Mouse (Mus musculus) forebrain, embryonic 10.5 days (tissue): ENCODE data around the gene Apc2. TPM values are rescaled to one million over a fixed set of nuclear protein-coding genes. Genes with fewer than 3 reads are reported as not detected.

Experiments
- DNase-seq: peaks from one replicate; pipeline ENCODE4 v3.0.0-alpha.2; 2017; ENCODE audit warnings: low spot score; ENCODE audit errors: extremely low spot score
- H3K27ac ChIP-seq: fragments of 300-500 bp; sonication (generic); 2 replicates; pipeline ENCODE4 v1.5.1; 2016; ENCODE audit warnings: mild to moderate bottlenecking
- H3K27me3 ChIP-seq: fragments of 300-500 bp; sonication (generic); 2 replicates; pipeline ENCODE4 v1.6.1; 2016; ENCODE audit warnings: mild to moderate bottlenecking; ENCODE audit not compliant: poor library complexity, severe bottlenecking
- H3K36me3 ChIP-seq: fragments of 300-500 bp; sonication (generic); replicated peaks from 2 replicates; pipeline ENCODE4 v1.6.1; 2016; ENCODE audit warnings: mild to moderate bottlenecking, moderate library complexity
- H3K4me1 ChIP-seq: fragments of 300-500 bp; sonication (generic); 2 replicates; pipeline ENCODE4 v1.6.1; 2016
- H3K4me3 ChIP-seq: fragments of 300-500 bp; sonication (generic); 2 replicates; pipeline ENCODE4 v1.5.1; 2016; ENCODE audit warnings: mild to moderate bottlenecking, moderate library complexity
- H3K9me3 ChIP-seq: fragments of 300-500 bp; sonication (generic); 2 replicates; pipeline ENCODE4 v1.6.1; 2016; ENCODE audit warnings: mild to moderate bottlenecking, moderate library complexity
- WGBS: fragments of 180-500 bp; shearing (Covaris S2); methylation state at CpG from one replicate; pipeline ENCODE4 v1.1.7; 2016; 5-methylcytosine and 5-hydroxymethylcytosine counted together
- polyA plus RNA-seq: library from polyadenylated mRNA; unstranded; fragments of >200 nt; fragmentation: Nextera tagmentation; extraction: Ambion mirVana; gene quantifications from 2 replicates; pipeline ENCODE4 v1.2.1, GENCODE M21; 2016

Gene Apc2
- polyA plus RNA-seq, 1 experiment from 2014 or later, result 27.0 TPM

DNA sequence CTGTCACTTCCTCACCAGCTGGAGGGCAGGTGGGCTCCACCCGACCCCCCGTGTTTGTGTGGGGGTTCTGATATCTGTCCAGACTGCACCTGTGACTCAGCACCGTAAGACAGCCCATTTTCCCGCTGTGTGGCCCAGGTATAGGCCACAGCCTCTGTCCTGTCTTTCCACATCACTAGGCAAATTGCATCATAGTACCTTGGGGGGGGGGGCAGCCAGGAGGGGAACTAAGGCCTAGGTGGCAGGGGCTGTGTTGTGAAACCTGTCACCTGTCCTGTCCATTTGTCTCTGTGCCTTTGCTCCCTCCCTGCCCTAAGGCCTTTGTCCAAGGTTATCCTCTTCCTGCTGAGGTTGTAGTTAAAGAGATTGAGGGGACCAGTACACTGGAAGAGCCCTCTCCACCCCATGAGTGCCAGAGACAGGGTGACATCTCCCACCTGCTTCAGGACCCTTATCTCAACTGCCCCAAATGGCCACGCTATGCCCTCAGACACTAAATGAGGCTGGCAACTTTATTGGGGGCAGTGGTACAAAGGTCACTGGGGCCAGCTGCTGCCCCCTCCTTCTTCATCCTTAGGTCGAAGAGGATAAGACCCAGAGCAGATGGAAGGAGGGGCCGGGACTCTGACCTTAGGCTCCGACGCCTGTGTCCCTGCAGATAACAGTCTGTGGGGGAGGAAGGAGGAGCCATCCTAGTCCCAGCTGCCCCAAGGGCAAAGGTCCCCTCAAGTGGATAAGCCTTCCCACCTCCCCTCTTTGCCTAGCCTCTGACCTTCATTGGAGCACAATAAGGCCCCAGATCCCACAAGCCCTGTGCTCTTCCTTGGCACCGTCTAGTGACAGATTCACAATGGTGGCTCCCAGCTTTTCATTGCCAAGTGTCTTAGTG lies 36.1 kb downstream of the Apc2 start:
- Histone ChIP-seq H3K27ac (no peak overlapping the region), H3K27me3 (peaks cover 72% of the 10 kb centered on the region), H3K36me3 (peaks cover 4% of the 10 kb centered on the region), H3K9me3 (no peaks in the 10 kb centered on the region), H3K4me3 (no peak overlapping the region), H3K4me1 (peaks cover 31% of the 10 kb centered on the region)
- 79% methylated on average over 10 of the region's 10 CpGs for WGBS
- no peak for DNase-seq

- Histone ChIP-seq H3K27me3 (peaks cover 71% of the 10 kb centered on the region), H3K36me3 (peaks cover 4% of the 10 kb centered on the region), H3K4me1 (peaks cover 31% of the 10 kb centered on the region), H3K4me3 (no peak overlapping the region), H3K27ac (no peak overlapping the region), H3K9me3 (no peaks in the 10 kb centered on the region)
- no peak for DNase-seq
- 86% methylated on average over 5 of the region's 5 CpGs for WGBS
Observed at GRCm38 (mm10) chr10:80332525-80332989, 36.8 kb downstream of the Apc2 start.

GRCm38 (mm10) chr10:80336263-80336662 lies 40.5 kb downstream of the Apc2 start:
- Histone ChIP-seq H3K4me1 (peaks cover 24% of the 10 kb centered on the region), H3K27me3 (peaks cover 76% of the 10 kb centered on the region), H3K9me3 (no peaks in the 10 kb centered on the region), H3K27ac (no peak overlapping the region), H3K4me3 (no peak overlapping the region), H3K36me3 (peaks cover 4% of the 10 kb centered on the region)
- 90% methylated on average over 12 of the region's 12 CpGs for WGBS
- no peak for DNase-seq

DNA sequence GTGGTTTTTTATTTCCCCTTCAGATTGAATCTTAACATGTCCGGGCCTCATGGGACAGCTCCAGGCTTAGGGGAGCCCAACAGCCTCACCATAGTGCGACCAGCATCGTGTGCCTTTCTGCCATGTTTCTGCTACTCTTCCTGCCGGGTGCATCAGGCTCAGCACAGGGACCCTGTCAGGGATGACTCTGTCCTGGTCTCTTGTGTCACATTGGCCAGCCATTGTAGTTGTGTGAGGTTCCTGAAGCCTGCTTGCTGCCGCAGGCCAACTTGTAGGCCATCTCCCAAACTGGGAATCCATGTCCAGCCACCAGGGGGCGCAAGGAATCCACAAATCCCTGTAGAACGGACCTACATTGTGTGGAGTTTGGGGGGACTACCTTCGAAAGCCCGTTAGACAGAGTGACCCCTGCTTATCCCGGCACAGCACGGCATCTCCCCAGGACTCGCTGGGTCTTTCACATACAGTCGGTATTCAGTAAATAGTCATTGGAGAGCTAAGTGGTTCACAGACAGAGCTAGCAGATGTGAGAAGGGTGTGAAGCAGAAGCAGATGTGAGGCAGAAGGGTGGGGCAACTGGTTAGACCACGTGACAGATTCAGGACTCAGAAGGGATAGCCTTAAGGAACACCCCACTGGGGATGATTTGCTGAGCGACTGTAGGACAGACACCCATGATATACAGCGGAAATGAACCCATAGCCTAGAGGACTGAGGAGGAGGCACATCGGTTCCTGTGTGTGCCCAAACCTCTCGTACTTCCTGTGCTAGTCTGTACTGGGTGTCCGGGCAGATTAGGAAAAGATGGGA lies 44.4 kb downstream of the Apc2 start:
- Histone ChIP-seq H3K36me3 (peaks cover 4% of the 10 kb centered on the region), H3K9me3 (no peaks in the 10 kb centered on the region), H3K4me1 (peaks cover 55% of the 10 kb centered on the region), H3K4me3 (peak overlapping the region; percentile 10), H3K27ac (no peak overlapping the region), H3K27me3 (peaks cover 86% of the 10 kb centered on the region)
- 22% methylated on average over 19 of the region's 19 CpGs for WGBS
- peak; percentile 90 for DNase-seq

- no peak overlapping the region for H3K27ac ChIP-seq
- H3K9me3 ChIP-seq, result no peaks in the 10 kb centered on the region
- DNase-seq, result no peak
- WGBS, result 10% methylated on average over 21 of the region's 21 CpGs
- peaks cover 86% of the 10 kb centered on the region for H3K27me3 ChIP-seq
- H3K36me3 ChIP-seq, result no peaks in the 10 kb centered on the region
- peaks cover 58% of the 10 kb centered on the region for H3K4me1 ChIP-seq
- H3K4me3 ChIP-seq, result peak overlapping the region; percentile 51
Observed at GRCm38 (mm10) chr10:80341026-80341425, 45.2 kb downstream of the Apc2 start.

- Histone ChIP-seq H3K36me3 (no peaks in the 10 kb centered on the region), H3K27me3 (peaks cover 86% of the 10 kb centered on the region), H3K4me1 (peaks cover 58% of the 10 kb centered on the region), H3K9me3 (no peaks in the 10 kb centered on the region), H3K27ac (0 out of 2 replicates have a peak overlapping the region, but pooled peaks have one; percentile 4), H3K4me3 (peak overlapping the region; percentile 51)
- WGBS, result 2% methylated on average over 47 of the region's 47 CpGs
- no peak for DNase-seq
Observed at GRCm38 (mm10) chr10:80341491-80342304, 45.9 kb downstream of the Apc2 start.

- no peaks in the 10 kb centered on the region for H3K9me3 ChIP-seq
- WGBS, result under 1% methylated on average over 26 of the region's 26 CpGs
- H3K27ac ChIP-seq, result 0 out of 2 replicates have a peak overlapping the region, but pooled peaks have one; percentile 3
- H3K4me1 ChIP-seq, result peaks cover 60% of the 10 kb centered on the region
- no peak for DNase-seq
- H3K36me3 ChIP-seq, result no peaks in the 10 kb centered on the region
- peak overlapping the region; percentile 51 for H3K4me3 ChIP-seq
- peaks cover 90% of the 10 kb centered on the region for H3K27me3 ChIP-seq
Observed at GRCm38 (mm10) chr10:80342305-80342748, 46.5 kb downstream of the Apc2 start.

DNA sequence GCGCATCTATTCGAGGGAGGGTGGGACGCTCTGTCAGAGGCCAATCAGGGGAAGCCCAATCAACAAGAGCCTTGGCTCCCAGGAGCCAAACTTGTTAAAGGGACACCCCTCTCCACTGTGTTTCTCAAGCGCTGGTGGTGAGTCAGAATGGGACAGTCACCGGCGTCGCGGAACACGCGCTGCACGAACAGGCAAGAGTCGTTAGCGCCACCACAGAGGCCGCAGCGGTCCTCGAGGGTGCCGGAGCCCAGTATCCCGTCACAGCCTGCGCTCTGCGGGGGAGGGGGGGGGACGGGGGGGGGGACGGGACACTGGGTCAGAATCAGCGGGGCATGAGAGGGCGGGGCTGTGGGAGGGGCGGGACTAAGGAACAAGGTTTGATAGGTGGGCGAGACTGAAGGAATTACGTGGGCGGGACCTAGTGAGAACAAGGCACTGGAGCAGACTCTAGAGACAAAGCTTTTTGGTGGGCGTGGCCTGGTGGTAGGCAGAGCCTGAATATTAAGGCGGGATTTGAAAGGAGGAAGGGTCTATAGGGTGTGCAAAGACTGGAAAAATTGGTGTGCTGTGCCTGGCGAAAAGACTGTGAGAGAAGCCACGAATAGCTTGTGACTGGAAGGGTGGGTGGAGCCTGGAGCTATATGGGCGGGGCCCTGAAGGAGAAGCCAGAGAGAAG lies 47.1 kb downstream of the Apc2 start:
- Histone ChIP-seq H3K27ac (no peak overlapping the region), H3K4me3 (peak overlapping the region; percentile 51), H3K27me3 (peaks cover 94% of the 10 kb centered on the region), H3K9me3 (no peaks in the 10 kb centered on the region), H3K4me1 (peaks cover 65% of the 10 kb centered on the region), H3K36me3 (no peaks in the 10 kb centered on the region)
- WGBS, result under 1% methylated on average over 32 of the region's 33 CpGs
- DNase-seq, result peak; percentile 72

DNA sequence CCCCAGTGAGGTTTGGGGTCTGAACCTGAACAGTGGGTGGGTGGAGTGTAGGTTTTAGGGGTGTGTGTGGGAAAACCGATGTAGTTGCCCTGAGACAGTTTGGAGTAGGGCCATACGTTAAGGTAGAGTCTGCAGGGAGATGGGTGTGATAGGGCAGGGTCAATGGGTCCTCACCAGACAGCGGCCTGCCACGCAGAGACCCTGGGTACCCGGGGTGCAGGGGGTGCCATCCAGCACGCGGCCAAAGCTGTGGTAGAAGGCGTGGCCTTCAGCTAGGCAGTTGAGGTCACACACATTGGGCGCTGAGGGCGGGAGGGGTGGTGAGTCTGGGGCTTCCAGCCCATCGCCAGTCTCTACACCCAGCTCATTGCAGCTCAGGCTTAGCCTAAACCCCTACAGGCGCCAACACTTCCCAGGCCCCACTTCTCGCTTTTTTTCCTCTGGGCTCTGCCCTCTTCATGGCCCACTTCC lies 47.7 kb downstream of the Apc2 start:
- Histone ChIP-seq H3K36me3 (no peaks in the 10 kb centered on the region), H3K9me3 (no peaks in the 10 kb centered on the region), H3K4me3 (peak overlapping the region; percentile 51), H3K4me1 (peaks cover 71% of the 10 kb centered on the region), H3K27ac (no peak overlapping the region), H3K27me3 (peaks cover 94% of the 10 kb centered on the region)
- 29% methylated on average over 13 of the region's 13 CpGs for WGBS
- DNase-seq, result no peak

GRCm38 (mm10) chr10:80344131-80344661 lies 48.4 kb downstream of the Apc2 start:
- no peak for DNase-seq
- Histone ChIP-seq H3K4me1 (peaks cover 79% of the 10 kb centered on the region), H3K27ac (no peak overlapping the region), H3K36me3 (no peaks in the 10 kb centered on the region), H3K4me3 (peak overlapping the region; percentile 2; the same call in 1 of the 2 replicates), H3K27me3 (peaks cover 99% of the 10 kb centered on the region), H3K9me3 (no peaks in the 10 kb centered on the region)
- 41% methylated on average over 9 of the region's 9 CpGs for WGBS

DNA sequence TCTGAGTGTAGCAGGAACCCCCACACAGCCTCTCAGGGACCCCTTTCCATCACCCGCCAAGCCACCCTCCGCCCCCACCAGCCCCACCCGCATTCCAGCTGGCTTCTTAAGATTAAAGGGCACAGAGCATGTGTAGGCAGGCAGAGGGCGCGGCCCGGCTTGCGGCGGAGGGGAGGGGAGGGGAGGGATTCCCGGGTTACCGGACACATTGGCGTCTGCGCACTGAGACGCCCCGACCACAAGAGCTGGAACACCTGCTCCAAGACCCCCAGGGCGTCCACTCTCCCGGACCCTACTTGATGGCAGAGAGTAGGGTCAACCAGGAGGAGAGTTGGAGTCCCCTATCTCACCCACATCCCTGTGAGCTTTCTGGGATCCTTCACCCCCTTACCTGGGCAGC lies 49.3 kb downstream of the Apc2 start:
- no peaks in the 10 kb centered on the region for H3K9me3 ChIP-seq
- under 1% methylated on average over 16 of the region's 16 CpGs for WGBS
- no peak for DNase-seq
- peaks cover 100% of the 10 kb centered on the region for H3K27me3 ChIP-seq
- 0 out of 2 replicates have a peak overlapping the region, but pooled peaks have one; percentile 45 for H3K27ac ChIP-seq
- peak overlapping the region; percentile 9; the same call in 1 of the 2 replicates for H3K4me3 ChIP-seq
- H3K4me1 ChIP-seq, result peaks cover 77% of the 10 kb centered on the region
- no peaks in the 10 kb centered on the region for H3K36me3 ChIP-seq
